Mouse (Mus musculus) adrenal gland, adult 8-10 months (tissue): ENCODE measurements at regions not wholly inside any gene's neighbourhood (a gene's known extent, or its start where the extent isn't known, plus 50 kb on each side); places are given as distances from the start of the nearest gene placed in this dataset.

Experiments
- DNase-seq: peaks from one replicate; pipeline ENCODE4 v3.0.0; 2022

DNA sequence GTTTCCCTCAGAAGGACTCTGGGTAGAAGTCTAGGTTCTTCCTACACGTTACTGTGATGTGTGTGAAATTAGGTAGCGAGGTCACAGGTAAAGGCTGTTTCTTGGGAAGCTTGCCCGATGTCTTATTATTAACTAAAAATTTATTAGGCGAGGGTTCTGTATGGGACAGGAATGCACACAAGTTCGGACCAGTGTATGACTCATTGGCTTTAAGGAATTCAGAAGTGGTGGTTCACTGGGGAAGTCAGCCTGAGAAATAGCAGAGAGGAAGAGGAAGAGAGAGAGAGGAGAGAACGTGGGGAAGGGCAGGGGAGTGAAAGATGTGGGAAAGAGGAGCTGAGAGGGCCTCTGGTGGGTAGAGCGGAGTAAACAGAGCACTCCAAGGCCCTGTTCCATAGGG lies 70.8 kb upstream of the Slc38a2 start:
- no peak for DNase-seq

DNA sequence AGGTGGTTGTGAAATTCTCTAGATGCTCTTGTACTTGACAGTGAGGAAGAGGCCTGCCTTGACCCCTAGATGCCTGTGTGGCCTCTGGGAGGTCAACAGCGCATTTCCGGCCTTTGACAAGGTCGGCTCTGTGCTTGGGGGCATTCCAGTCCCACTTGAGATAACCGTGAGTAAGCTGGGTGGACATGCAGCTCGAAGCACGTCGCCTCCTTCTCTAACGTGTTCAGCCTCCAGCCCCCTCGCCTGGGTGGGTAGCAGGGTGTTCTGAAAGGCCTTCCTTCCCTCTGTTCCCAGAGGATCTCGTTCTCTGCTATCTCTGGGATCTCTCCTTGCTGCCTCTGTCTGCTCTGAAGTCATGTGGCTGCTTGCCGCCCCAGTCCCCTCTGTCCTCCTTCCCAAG lies 70.2 kb upstream of the Slc38a2 start:
- DNase-seq: no peak

- DNase-seq: no peak
These were observed 68.9 kb upstream of the Slc38a2 start for GRCm38 (mm10) chr15:96768301-96768993.

GRCm38 (mm10) chr15:96767188-96767587 lies 67.7 kb upstream of the Slc38a2 start:
- DNase-seq: no peak

DNA sequence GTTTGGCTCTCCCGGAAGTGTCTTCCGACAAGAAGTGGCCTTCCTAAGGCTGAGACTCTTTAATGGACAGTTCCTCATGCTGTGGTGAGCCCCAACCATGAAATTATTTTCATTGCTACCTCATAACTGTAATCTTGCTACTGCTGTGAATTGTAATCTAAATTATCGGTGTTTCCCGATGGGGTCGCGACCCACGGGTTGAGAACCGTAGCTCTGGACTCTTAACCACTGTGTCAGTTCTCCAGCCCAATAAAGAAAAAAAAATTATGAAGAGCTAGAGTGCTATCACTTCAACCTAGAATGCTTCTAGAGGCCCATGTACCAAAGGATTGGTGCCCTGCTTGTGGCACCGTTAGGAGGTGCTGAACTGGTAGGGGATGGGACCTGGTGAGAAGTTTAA lies 66.7 kb upstream of the Slc38a2 start:
- DNase-seq: no peak

- DNase-seq: no peak
These were observed 64.1 kb upstream of the Slc38a2 start for GRCm38 (mm10) chr15:96763611-96764010.

GRCm38 (mm10) chr15:96759078-96759995 lies 59.8 kb upstream of the Slc38a2 start:
- no peak for DNase-seq

DNA sequence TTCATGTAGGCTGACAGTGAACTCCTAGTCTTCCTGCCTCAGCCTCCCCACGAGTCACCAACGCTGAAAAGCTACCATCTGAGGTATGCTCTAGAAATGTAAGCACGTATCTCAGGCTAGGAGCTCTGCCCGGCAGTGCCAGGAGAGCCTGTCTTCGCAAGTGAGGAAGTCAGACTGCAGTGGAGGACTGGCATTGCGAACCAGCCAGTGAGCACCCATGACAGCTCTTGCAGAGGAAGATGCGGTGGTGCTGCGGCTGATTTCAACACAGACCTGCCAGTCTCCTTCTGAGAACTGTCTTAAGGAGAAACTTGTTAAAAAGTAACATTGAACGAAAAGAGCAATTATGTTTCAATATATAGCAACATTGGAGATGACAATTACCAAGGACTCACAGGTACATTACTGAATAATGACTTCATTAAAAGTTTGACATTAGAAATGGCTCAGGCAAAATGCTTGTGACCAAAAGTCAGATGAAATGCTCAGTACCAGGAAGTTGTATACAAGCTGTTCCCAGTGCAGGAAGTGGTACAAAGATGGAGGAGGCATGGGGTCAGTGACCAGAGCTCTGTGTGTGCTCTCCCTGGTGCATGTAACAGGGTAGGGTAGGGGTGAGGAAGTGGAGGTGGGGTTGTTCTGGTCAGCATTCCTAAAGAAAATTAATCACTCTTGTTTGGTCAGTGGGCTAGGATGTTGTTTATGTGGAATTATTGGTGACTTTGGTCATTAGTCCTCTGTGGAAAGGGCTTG lies 58.1 kb upstream of the Slc38a2 start:
- DNase-seq: no peak

- no peak for DNase-seq
These were observed 56.9 kb upstream of the Slc38a2 start for GRCm38 (mm10) chr15:96756456-96756855.

DNA sequence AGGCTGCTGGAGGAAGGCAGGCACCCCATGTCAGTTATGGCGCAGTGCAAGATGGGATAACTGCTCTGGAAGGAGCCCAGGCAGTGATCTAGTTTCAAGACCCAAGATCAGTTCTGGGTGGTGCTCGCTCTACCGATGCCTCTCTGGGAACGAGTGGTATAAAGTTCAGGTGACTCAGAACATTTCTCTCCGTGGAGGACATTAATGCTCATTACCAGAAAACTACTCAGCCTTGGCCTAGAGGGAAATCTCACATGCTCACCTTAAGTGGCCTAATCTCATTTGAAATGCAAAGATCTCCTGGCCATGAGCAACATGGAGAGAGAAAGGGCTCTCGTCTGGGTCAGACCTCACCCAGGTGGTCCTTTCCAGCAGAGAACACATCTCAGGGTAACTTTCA lies 56.4 kb upstream of the Slc38a2 start:
- DNase-seq: no peak

- DNase-seq: no peak
These were observed 55.9 kb upstream of the Slc38a2 start for GRCm38 (mm10) chr15:96755322-96755942.

- no peak for DNase-seq
These were observed 54.5 kb upstream of the Slc38a2 start for GRCm38 (mm10) chr15:96754079-96754478.

- DNase-seq: no peak
These were observed 53.2 kb upstream of the Slc38a2 start for GRCm38 (mm10) chr15:96752719-96753118.

DNA sequence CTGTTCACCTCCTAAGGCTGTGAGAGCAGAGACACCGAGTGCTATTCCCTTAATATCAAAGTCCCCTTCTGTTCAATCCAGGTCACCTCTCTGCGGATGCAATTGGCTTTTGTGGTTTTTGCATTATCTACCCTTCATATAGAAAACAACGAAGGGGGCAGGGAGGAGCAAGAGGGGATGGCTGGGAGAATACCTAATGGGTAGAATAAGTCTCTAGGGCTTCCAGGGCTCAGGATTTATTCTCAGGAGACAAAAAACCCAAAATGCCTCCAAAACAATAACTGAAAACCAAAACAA lies 52.5 kb upstream of the Slc38a2 start:
- no peak for DNase-seq

GRCm38 (mm10) chr15:96751243-96752061 lies 51.9 kb upstream of the Slc38a2 start:
- no peak for DNase-seq

- no peak for DNase-seq
These were observed 50.2 kb upstream of the Slc38a2 start for GRCm38 (mm10) chr15:96749534-96750256.
